Mouse (Mus musculus) G1E (cell line): Measurements from ENCODE around the gene Col1a2.

Experiments used
- CTCF ChIP-seq: IDR thresholded peaks from 2 replicates; pipeline ENCODE4 v1.5.1; 2012; ENCODE audit warnings: low read depth, low read length, inconsistent platforms, mixed read lengths
- GATA1 ChIP-seq: IDR thresholded peaks from 2 replicates; pipeline ENCODE4 v1.6.1; 2012; ENCODE audit warnings: borderline replicate concordance, low read length, inconsistent platforms, mixed read lengths
- GATA2 ChIP-seq: IDR thresholded peaks from 2 replicates; pipeline ENCODE4 v1.6.1; 2012; ENCODE audit warnings: low read depth, low read length, inconsistent platforms, borderline replicate concordance
- POLR2AphosphoS5 ChIP-seq: IDR thresholded peaks from 2 replicates; pipeline ENCODE4 v1.6.1; 2012; ENCODE audit warnings: low read depth, low read length, inconsistent platforms; ENCODE audit not compliant: insufficient replicate concordance
- TAL1 ChIP-seq: conservative IDR thresholded peaks from 2 replicates; pipeline ENCODE4 v1.6.1; 2012; ENCODE audit warnings: low read depth, low read length, inconsistent platforms, mixed read lengths

DNA sequence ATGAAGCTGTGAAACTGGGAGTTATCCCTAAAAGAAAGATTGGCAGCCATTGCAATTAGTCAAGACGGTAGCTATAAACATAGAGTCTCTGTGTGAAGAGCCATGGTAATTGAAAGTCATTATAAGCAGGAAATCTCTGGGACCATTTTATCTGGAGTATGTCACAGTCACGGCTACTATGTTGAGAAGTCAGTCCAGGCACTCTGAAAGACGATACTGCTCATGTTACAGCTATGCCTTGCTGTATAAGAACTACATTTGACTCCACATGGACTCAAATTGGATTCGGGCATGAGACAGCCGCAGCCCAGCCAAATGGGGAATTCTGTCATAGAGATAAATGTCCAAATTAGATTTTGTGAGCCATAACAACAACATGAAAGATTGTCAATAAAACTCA is 58.9 kb downstream of the Col1a2 start:
- no peak for TF ChIP-seq CTCF
- no peak for TF ChIP-seq TAL1
- no peak for TF ChIP-seq GATA1
- no peak for TF ChIP-seq POLR2AphosphoS5
- no peak for TF ChIP-seq GATA2
